Mouse (Mus musculus) ES-Bruce4 (cell line): Measurements from ENCODE around the gene Memo1.

Experiments
- CTCF ChIP-seq: IDR thresholded peaks from one replicate; pipeline ENCODE4 v1.8.1; 2011; ENCODE audit warnings: low read depth, low read length
- POLR2A ChIP-seq: IDR thresholded peaks from one replicate; pipeline ENCODE4 v1.8.1; 2011; ENCODE audit warnings: low read length; ENCODE audit not compliant: insufficient read depth

- TF ChIP-seq CTCF (no peak), POLR2A (no peak)
These were observed 30.8 kb downstream of the Memo1 start for GRCm38 (mm10) chr17:74264333-74265155.
